Mouse (Mus musculus) thymus, postnatal 0 days (tissue): ENCODE results near the gene Actr1b. TPM values are rescaled to one million over a fixed set of nuclear protein-coding genes. Genes with fewer than 3 reads are reported as not detected.

Experiments
- DNase-seq: peaks from one replicate; pipeline ENCODE4 v3.0.0-alpha.2; 2015; ENCODE audit warnings: low spot score
- microRNA-seq: library from miRNA; unstranded; fragments of <30 nt; microRNA quantifications from one replicate; pipeline ENCODE4, GENCODE M21; 2016; ENCODE audit warnings: borderline number of aligned reads
- polyA plus RNA-seq: library from polyadenylated mRNA; unstranded; fragments of >200 nt; fragmentation: Nextera tagmentation; extraction: Ambion mirVana; gene quantifications from 2 replicates; pipeline ENCODE4 v1.2.1, GENCODE M21; 2015

The Actr1b gene
- polyA plus RNA-seq, 1 experiment from 2014 or later, result 62.0 TPM

DNA sequence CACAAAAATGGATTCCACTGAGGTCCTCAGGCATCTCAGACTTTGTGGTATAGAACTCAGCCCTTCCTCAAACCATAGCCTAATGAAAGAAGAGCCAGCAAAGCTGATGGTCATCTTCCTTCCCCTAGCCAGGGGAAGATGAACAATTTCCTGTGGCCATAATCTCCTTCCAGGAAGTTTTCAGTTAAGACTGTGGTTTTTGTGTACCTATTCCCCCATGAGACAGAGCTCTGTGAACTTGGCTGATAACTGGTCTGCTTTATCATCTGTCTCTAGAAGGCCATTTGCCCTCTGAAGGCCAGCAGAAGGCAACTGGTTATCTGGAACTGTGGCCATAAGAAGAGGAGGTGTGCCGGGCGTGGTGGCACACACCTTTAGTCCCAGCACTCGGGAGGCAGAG is 58.0 kb downstream of the Actr1b start:
- no peak for DNase-seq

DNA sequence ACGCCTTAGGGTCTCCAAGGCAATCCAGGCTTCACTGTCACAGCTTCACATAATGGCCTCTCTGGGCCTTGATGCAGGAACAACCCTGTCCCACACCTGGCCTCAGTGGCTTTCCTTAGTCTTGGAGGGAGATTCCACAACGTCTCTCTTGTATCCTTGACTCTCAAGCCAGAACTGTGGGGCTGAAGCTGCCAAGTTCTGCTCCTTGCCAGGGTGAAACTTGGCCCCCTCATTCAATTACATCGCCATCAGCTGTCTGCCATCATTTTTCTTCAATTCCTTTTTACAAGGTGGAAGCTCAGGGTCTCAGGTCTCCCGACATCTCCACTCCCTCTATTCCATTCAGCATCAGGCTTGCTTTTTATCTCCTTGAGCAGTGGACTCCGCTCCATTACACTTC is 59.2 kb downstream of the Actr1b start:
- no peak for DNase-seq

Small RNA genes within 50 kb of the gene (microRNA-seq; reads per million reads assigned to microRNA genes)
- gene Gm24133, result not detected

Other genes starting within 250 kb of the Actr1b start
- 12.3 and 13.7 TPM in 2 replicates for gene Cnnm4, start 242.8 kb downstream of the Actr1b start, polyA plus RNA-seq
- gene Cnnm3, start 202.6 kb downstream of the Actr1b start, polyA plus RNA-seq, result 3.3 and 3.8 TPM in 2 replicates
- 10.0 and 12.0 TPM in 2 replicates for gene Ankrd23, start 177.5 kb downstream of the Actr1b start, polyA plus RNA-seq
- gene Gm42417, start 175.0 kb downstream of the Actr1b start, polyA plus RNA-seq, result 0.26 and 0.60 TPM in 2 replicates
- 20.0 and 22.7 TPM in 2 replicates for gene Ankrd39, start 167.0 kb downstream of the Actr1b start, polyA plus RNA-seq
- 5.5 and 6.0 TPM in 2 replicates for gene Sema4c, start 156.1 kb downstream of the Actr1b start, polyA plus RNA-seq
- 0.52 and 1.7 TPM in 2 replicates for gene Fam178b, start 31.2 kb downstream of the Actr1b start, polyA plus RNA-seq
- gene Cox5b, start 23.0 kb downstream of the Actr1b start, polyA plus RNA-seq, result 679 and 701 TPM in 2 replicates
- 0.13 TPM in 1 of 2 replicates, not detected in the other for gene 4933424G06Rik, start 4.3 kb downstream of the Actr1b start, polyA plus RNA-seq
- gene Zap70, start 47.4 kb upstream of the Actr1b start, polyA plus RNA-seq, result 118 and 123 TPM in 2 replicates
- 13.6 and 15.2 TPM in 2 replicates for gene Tmem131, start 229.2 kb upstream of the Actr1b start, polyA plus RNA-seq